ENCODE assay signal across 8 mouse cellular contexts in genomic region chr13:95548291-95548789, GRCm38 (mm10). TPM values are rescaled to one million over a fixed set of nuclear protein-coding genes. Genes with fewer than 3 reads are reported as not detected.
DNase-seq lines count a peak whose midpoint lies in the region; ATAC-seq lines count a peak whose summit lies in the region.

No protein-coding gene starts in this region.

- H3K9me3 ChIP-seq in kidney, embryonic 14.5 days (ENCODE audit: control insufficient read depth, low read length): no peaks in the 10 kb centered on the region
- H3K9me3 ChIP-seq in forebrain, embryonic 15.5 days: no peaks in the 10 kb centered on the region
- H3K9me3 ChIP-seq in neural tube, embryonic 11.5 days (ENCODE audit: control insufficient read depth, low read length): no peaks in the 10 kb centered on the region

- H3K4me2 ChIP-seq in kidney, embryonic 14.5 days (replicated peaks; ENCODE audit: low read depth, low read length): peak overlapping the region; percentile 38
- peak overlapping the region; percentile 26 for H3K4me2 ChIP-seq in forebrain, embryonic 15.5 days (replicated peaks)
- H3K4me2 ChIP-seq in neural tube, embryonic 11.5 days (ENCODE audit: low read depth): peak overlapping the region; percentile 28

- no peak overlapping the region for H3K9ac ChIP-seq in kidney, embryonic 14.5 days (ENCODE audit: low read depth, low read length)
- no peak overlapping the region for H3K9ac ChIP-seq in forebrain, embryonic 15.5 days (replicated peaks)
- no peak overlapping the region for H3K9ac ChIP-seq in neural tube, embryonic 11.5 days (ENCODE audit: low read length)

- no peaks in the 10 kb centered on the region for H3K36me3 ChIP-seq in kidney, embryonic 14.5 days (ENCODE audit: control insufficient read depth, insufficient read depth, low read length)
- H3K36me3 ChIP-seq in forebrain, embryonic 15.5 days: no peaks in the 10 kb centered on the region
- H3K36me3 ChIP-seq in neural tube, embryonic 11.5 days (ENCODE audit: control insufficient read depth, insufficient read depth, low read length): no peaks in the 10 kb centered on the region

- DNase-seq in kidney, adult 18-20 months: no peak
- peak; percentile 60 for DNase-seq in heart, postnatal 4 days
- DNase-seq in liver: peak; percentile 14
- DNase-seq in neural tube, embryonic 11.5 days (ENCODE audit: low spot score): peak; percentile 58
- DNase-seq in right cerebral cortex, postnatal 36 days (ENCODE audit: low spot score in 2 of 2): no peak
- no peak for DNase-seq in thymus, postnatal 0 days (ENCODE audit: low spot score)

- peaks cover 32% of the 10 kb centered on the region for H3K4me1 ChIP-seq in kidney, embryonic 14.5 days (ENCODE audit: control insufficient read depth, insufficient read depth, low read length)
- peaks cover 11% of the 10 kb centered on the region for H3K4me1 ChIP-seq in forebrain, embryonic 15.5 days
- H3K4me1 ChIP-seq in neural tube, embryonic 11.5 days (ENCODE audit: control insufficient read depth, insufficient read depth, low read length): 0 out of 2 replicates have a peak, but pooled peaks cover 9% of the 10 kb centered on the region

- peak; percentile 35; the same call in 1 of the 2 replicates for ATAC-seq in kidney, embryonic 14.5 days (ENCODE audit: low FRiP score, low TSS enrichment)
- ATAC-seq in forebrain, embryonic 15.5 days (replicated peaks): no peak
- peak; percentile 69; the same call in 1 of the 2 replicates for ATAC-seq in neural tube, embryonic 11.5 days (ENCODE audit: insufficient read depth, low FRiP score, low TSS enrichment)

- H3K27ac ChIP-seq in kidney, embryonic 14.5 days (ENCODE audit: low read depth, low read length): no peak overlapping the region
- H3K27ac ChIP-seq in forebrain, embryonic 15.5 days (replicated peaks): no peak overlapping the region
- H3K27ac ChIP-seq in neural tube, embryonic 11.5 days (ENCODE audit: low read depth, low read length): 0 out of 2 replicates have a peak overlapping the region, but pooled peaks have one; percentile 17

- 19% methylated on average over 20 of the region's 20 CpGs for WGBS in kidney, embryonic 14.5 days
- 28% methylated on average over 20 of the region's 20 CpGs for WGBS in forebrain, embryonic 15.5 days
- WGBS in neural tube, embryonic 11.5 days: 20% methylated on average over 20 of the region's 20 CpGs

- H3K4me3 ChIP-seq in kidney, embryonic 14.5 days (ENCODE audit: low read length): peak overlapping the region; percentile 11; the same call in 1 of the 2 replicates
- no peak overlapping the region; the same call in 1 of the 2 replicates for H3K4me3 ChIP-seq in forebrain, embryonic 15.5 days
- no peak overlapping the region for H3K4me3 ChIP-seq in neural tube, embryonic 11.5 days (ENCODE audit: low read depth, low read length)

- no peaks in the 10 kb centered on the region for H3K27me3 ChIP-seq in kidney, embryonic 14.5 days (ENCODE audit: control insufficient read depth, insufficient read depth, low read length)
- H3K27me3 ChIP-seq in forebrain, embryonic 15.5 days: no peaks in the 10 kb centered on the region
- no peaks in the 10 kb centered on the region for H3K27me3 ChIP-seq in neural tube, embryonic 11.5 days (ENCODE audit: control insufficient read depth, insufficient read depth, low read length)

RNA-seq across cellular contexts. Expression of gene F2rl1, which starts 23.3 kb away (rescaled TPM):
- polyA plus RNA-seq in kidney, embryonic 14.5 days (2014; fragmentation: Nextera tagmentation; extraction: Ambion mirVana): 6.2 and 7.8 TPM in 2 replicates
- polyA plus RNA-seq in forebrain, embryonic 15.5 days (2015; fragmentation: Nextera tagmentation; extraction: Ambion mirVana): 0.29 TPM in 1 of 2 replicates, not detected in the other
- 1 to 10 TPM; 2.5 to 2.7 TPM for total RNA-seq in heart, postnatal 4 days (2021)
- polyA plus RNA-seq in neural tube, embryonic 11.5 days (2014; fragmentation: Nextera tagmentation; extraction: Ambion mirVana): not detected in 2 replicates
- polyA plus RNA-seq in thymus, postnatal 0 days (2015; fragmentation: Nextera tagmentation; extraction: Ambion mirVana): 1.8 TPM in 2 replicates

Comparison
In these comparisons a context has a peak if more than half of its experiments do, and no peak if none do; other contexts are left out.
1. DNase-seq: peak in heart, postnatal 4 days (single experiment), liver (single experiment) and neural tube, embryonic 11.5 days (single experiment); none in kidney, adult 18-20 months (single experiment), right cerebral cortex, postnatal 36 days (0 of 2) and thymus, postnatal 0 days (single experiment).
2. Peak in every context shown above with its lines, with median percentiles within 50 percentile points of each other: H3K4me2 ChIP-seq.